Mouse (Mus musculus) liver, adult 2 months (tissue): ENCODE data around the gene Gm20696. TPM values are rescaled to one million over a fixed set of nuclear protein-coding genes. Genes with fewer than 3 reads are reported as not detected.

ENCODE experiments used
- DNase-seq: peaks from one replicate; pipeline ENCODE4 v3.0.0-alpha.2; 2011; ENCODE audit warnings: low read depth, low spot score; ENCODE audit errors: extremely low read depth
- H3K27ac ChIP-seq: fragments of 200-500 bp; replicated peaks from 2 replicates; pipeline ENCODE4 v1.5.1; 2012; ENCODE audit warnings: low read depth, mild to moderate bottlenecking, control low read depth, inconsistent platforms, low read length; ENCODE audit not compliant: insufficient read depth
- H3K27me3 ChIP-seq: fragments of 200-500 bp; 2 replicates; pipeline ENCODE4 v1.6.1; 2012; ENCODE audit warnings: mild to moderate bottlenecking, moderate library complexity, low read length, inconsistent platforms; ENCODE audit not compliant: control insufficient read depth, insufficient read depth
- H3K36me3 ChIP-seq: fragments of 200-500 bp; 2 replicates; pipeline ENCODE4 v1.6.1; 2012; ENCODE audit warnings: low read length, inconsistent platforms; ENCODE audit not compliant: control insufficient read depth, insufficient read depth
- H3K4me1 ChIP-seq: fragments of 200-500 bp; 2 replicates; pipeline ENCODE4 v1.6.1; 2011; ENCODE audit warnings: low read length; ENCODE audit not compliant: control insufficient read depth, insufficient read depth
- H3K4me3 ChIP-seq: fragments of 200-500 bp; 2 replicates; pipeline ENCODE4 v1.5.1; 2011; ENCODE audit warnings: low read depth, mild to moderate bottlenecking, control low read depth, low read length, moderate library complexity; ENCODE audit not compliant: insufficient read depth
- H3K79me2 ChIP-seq: fragments of 200-500 bp; 2 replicates; pipeline ENCODE4 v1.6.1; 2012; ENCODE audit warnings: inconsistent platforms, mild to moderate bottlenecking, low read length, moderate library complexity; ENCODE audit not compliant: control insufficient read depth, insufficient read depth
- H3K9ac ChIP-seq: fragments of 200-500 bp; 2 replicates; pipeline ENCODE4 v1.6.1; 2012; ENCODE audit warnings: low read depth, mild to moderate bottlenecking, control low read depth, inconsistent platforms, low read length
- CTCF ChIP-seq: fragments of 200-500 bp; IDR thresholded peaks from 2 replicates; pipeline ENCODE4 v1.5.1; 2011; ENCODE audit warnings: low read depth, low read length, control low read depth
- POLR2A ChIP-seq: fragments of 200-500 bp; IDR thresholded peaks from 2 replicates; pipeline ENCODE4 v1.6.1; 2011; ENCODE audit warnings: low read length, control low read depth; ENCODE audit not compliant: insufficient read depth; ENCODE audit errors: extremely low read depth
- WGBS: fragments of 180-500 bp; shearing (Covaris S2); methylation state at CpG from one replicate; pipeline ENCODE4 v1.1.7; 2018; 5-methylcytosine and 5-hydroxymethylcytosine counted together
- polyA plus RNA-seq: library from polyadenylated mRNA; depleted of rRNA; stranded (reverse); fragments of >200 nt; gene quantifications from 2 replicates; pipeline ENCODE4 v1.2.3, GENCODE M21; 2012
- total RNA-seq: library from RNA; depleted of rRNA; stranded (reverse); fragments of >200 nt; gene quantifications from 2 replicates; pipeline ENCODE4 v1.2.3, GENCODE M21; 2014

Gene Gm20696
- total and polyA plus RNA-seq, 2 experiments: 0.26 to 6.5 TPM

- no peak for TF ChIP-seq CTCF
- TF ChIP-seq POLR2A: no peak
- H3K36me3 ChIP-seq: peaks cover 11% of the 10 kb centered on the region
- peaks cover 43% of the 10 kb centered on the region for H3K79me2 ChIP-seq
- DNase-seq: no peak
- H3K9ac ChIP-seq: no peak overlapping the region
- H3K27ac ChIP-seq: no peak overlapping the region
- H3K4me3 ChIP-seq: no peak overlapping the region
- WGBS: 35% methylated on average over 2 of the region's 2 CpGs
- peaks cover 15% of the 10 kb centered on the region for H3K4me1 ChIP-seq
- H3K27me3 ChIP-seq: no peaks in the 10 kb centered on the region
Measured at GRCm38 (mm10) chr6:99502727-99503126, 163.9 kb downstream of the Gm20696 start.

DNA sequence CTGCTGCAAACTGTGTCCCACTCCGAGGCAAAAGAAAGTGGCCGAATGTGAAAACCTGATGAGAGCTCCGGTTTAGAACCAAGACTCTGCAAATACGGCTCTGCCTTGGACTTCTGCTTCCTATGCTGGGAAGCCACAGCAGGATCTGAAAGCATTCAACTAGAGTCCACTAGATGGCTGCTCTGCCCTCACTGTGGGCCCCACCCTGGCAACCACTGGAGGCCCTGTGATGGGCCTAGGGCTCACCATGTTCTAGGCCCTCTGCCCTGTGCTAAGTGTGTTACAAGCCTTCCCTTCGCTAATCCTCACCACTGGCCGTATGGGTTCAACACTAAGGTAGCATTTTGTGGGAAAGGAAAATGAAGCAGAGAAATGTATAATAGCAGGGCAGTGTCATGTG, 164.3 kb downstream of the Gm20696 start:
- Histone ChIP-seq H3K4me1 (peaks cover 12% of the 10 kb centered on the region), H3K27me3 (no peaks in the 10 kb centered on the region), H3K9ac (no peak overlapping the region), H3K4me3 (no peak overlapping the region), H3K79me2 (peaks cover 39% of the 10 kb centered on the region), H3K27ac (no peak overlapping the region), H3K36me3 (peaks cover 11% of the 10 kb centered on the region)
- DNase-seq: no peak
- WGBS: 92% methylated on average over 6 of the region's 6 CpGs
- no peak for TF ChIP-seq POLR2A
- TF ChIP-seq CTCF: no peak

- Histone ChIP-seq H3K4me1 (peaks cover 9% of the 10 kb centered on the region), H3K36me3 (peaks cover 4% of the 10 kb centered on the region), H3K27me3 (no peaks in the 10 kb centered on the region), H3K27ac (no peak overlapping the region), H3K79me2 (peaks cover 27% of the 10 kb centered on the region), H3K9ac (no peak overlapping the region), H3K4me3 (no peak overlapping the region)
- WGBS: 43% methylated on average over 3 of the region's 3 CpGs
- TF ChIP-seq POLR2A (no peak), CTCF (no peak)
- peak; percentile 49 for DNase-seq
Measured at GRCm38 (mm10) chr6:99500570-99501270, 165.9 kb downstream of the Gm20696 start.

- Histone ChIP-seq H3K27me3 (no peaks in the 10 kb centered on the region), H3K27ac (no peak overlapping the region), H3K79me2 (peaks cover 16% of the 10 kb centered on the region), H3K4me3 (no peak overlapping the region), H3K36me3 (no peaks in the 10 kb centered on the region; the same call in 1 of the 2 replicates), H3K4me1 (peaks cover 11% of the 10 kb centered on the region), H3K9ac (no peak overlapping the region)
- WGBS: 82% methylated on average over 7 of the region's 7 CpGs
- DNase-seq: no peak
- no peak for TF ChIP-seq CTCF
- TF ChIP-seq POLR2A: no peak
Measured at GRCm38 (mm10) chr6:99498082-99498481, 168.5 kb downstream of the Gm20696 start.

DNA sequence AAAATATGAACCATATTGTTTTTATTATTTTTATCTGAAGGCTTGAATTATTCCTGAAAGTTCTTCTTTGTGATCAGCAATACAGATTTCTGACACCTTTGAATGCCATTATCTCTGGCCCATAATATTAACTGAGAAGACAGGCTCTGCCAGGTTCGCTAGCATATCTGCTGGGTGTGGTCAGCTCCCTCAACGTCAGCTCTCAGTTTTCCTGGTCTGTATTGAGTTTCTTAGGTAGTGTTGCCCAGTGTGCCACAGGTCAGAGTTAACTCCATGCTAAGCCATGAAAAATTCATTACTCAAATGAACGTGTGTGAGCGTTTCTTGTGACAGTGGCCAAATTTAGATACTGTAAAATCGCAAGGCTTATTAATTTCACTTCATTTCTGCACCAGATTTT, 170.5 kb downstream of the Gm20696 start:
- Histone ChIP-seq H3K9ac (no peak overlapping the region), H3K36me3 (no peaks in the 10 kb centered on the region; the same call in 1 of the 2 replicates), H3K4me1 (peaks cover 10% of the 10 kb centered on the region), H3K79me2 (peaks cover 5% of the 10 kb centered on the region), H3K4me3 (no peak overlapping the region), H3K27me3 (no peaks in the 10 kb centered on the region), H3K27ac (no peak overlapping the region)
- TF ChIP-seq CTCF (no peak), POLR2A (no peak)
- WGBS: 42% methylated on average over 5 of the region's 5 CpGs
- peak; percentile 41 for DNase-seq

GRCm38 (mm10) chr6:99492937-99493336, 173.7 kb downstream of the Gm20696 start:
- 11% methylated on average over 3 of the region's 3 CpGs for WGBS
- Histone ChIP-seq H3K36me3 (no peaks in the 10 kb centered on the region), H3K4me1 (peaks cover 5% of the 10 kb centered on the region), H3K4me3 (no peak overlapping the region), H3K27me3 (no peaks in the 10 kb centered on the region), H3K9ac (no peak overlapping the region), H3K79me2 (peaks cover 2% of the 10 kb centered on the region; the same call in 1 of the 2 replicates), H3K27ac (no peak overlapping the region)
- DNase-seq: peak; percentile 47
- TF ChIP-seq POLR2A (no peak), CTCF (no peak)
